17 mouse cellular contexts compared by ENCODE assay signal in the genomic region with DNA sequence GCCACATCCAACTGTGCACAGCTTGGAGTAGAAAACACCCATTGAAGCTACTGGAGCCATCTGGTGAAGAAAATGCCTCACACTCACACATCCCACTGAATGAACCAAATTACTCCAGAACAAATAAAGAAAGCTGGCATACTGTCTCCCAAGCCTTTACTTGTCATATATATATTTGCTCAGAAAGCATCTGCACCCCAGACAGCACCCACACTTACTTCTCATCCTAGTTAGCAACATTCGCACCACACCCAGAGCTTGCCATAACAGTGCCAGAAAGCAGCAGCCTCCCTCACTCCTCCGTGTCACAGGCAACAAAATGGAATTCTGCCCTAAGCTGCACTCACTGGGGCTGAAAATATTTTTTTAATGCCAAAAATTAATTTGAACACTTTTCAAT.
DNase-seq lines count a peak whose midpoint lies in the region; ATAC-seq lines count a peak whose summit lies in the region.
"Had no signal": no experiment of that assay in that cellular context is flagged by ENCODE, and none has a peak within 500 bp of the region (broad histone marks: within the 10 kb centered on the region; RNA-seq: fewer than 3 reads in every experiment).

No protein-coding gene starts in this region.

- H3K9me3 ChIP-seq in forebrain, embryonic 15.5 days: no peaks in the 10 kb centered on the region
- H3K9me3 ChIP-seq in forebrain, embryonic 12.5 days: no peaks in the 10 kb centered on the region
- no peaks in the 10 kb centered on the region for H3K9me3 ChIP-seq in hindbrain, embryonic 11.5 days (ENCODE audit: control insufficient read depth, low read length)
- H3K9me3 ChIP-seq in embryonic facial prominence, embryonic 10.5 days: no peaks in the 10 kb centered on the region
- H3K9me3 ChIP-seq: limb, embryonic 15.5 days; neural tube, embryonic 12.5 days had no signal

- H3K4me1 ChIP-seq in forebrain, embryonic 15.5 days: no peaks in the 10 kb centered on the region
- no peaks in the 10 kb centered on the region for H3K4me1 ChIP-seq in forebrain, embryonic 12.5 days
- no peaks in the 10 kb centered on the region for H3K4me1 ChIP-seq in hindbrain, embryonic 11.5 days (replicated peaks; ENCODE audit: control insufficient read depth, insufficient read depth, low read length)
- H3K4me1 ChIP-seq in embryonic facial prominence, embryonic 10.5 days: no peaks in the 10 kb centered on the region
- H3K4me1 ChIP-seq: limb, embryonic 15.5 days; neural tube, embryonic 12.5 days had no signal

- 0 out of 2 replicates have a peak overlapping the region, but pooled peaks have one; percentile 25 for H3K27ac ChIP-seq in forebrain, embryonic 15.5 days (replicated peaks)
- no peak overlapping the region for H3K27ac ChIP-seq in forebrain, embryonic 12.5 days
- H3K27ac ChIP-seq in hindbrain, embryonic 11.5 days (ENCODE audit: low read depth, low read length): no peak overlapping the region
- H3K27ac ChIP-seq in embryonic facial prominence, embryonic 10.5 days (replicated peaks): no peak overlapping the region
- H3K27ac ChIP-seq: limb, embryonic 15.5 days; macrophage; neural tube, embryonic 12.5 days had no signal

- 72% methylated on average over 2 of the region's 2 CpGs for WGBS in forebrain, embryonic 15.5 days
- 85% methylated on average over 2 of the region's 2 CpGs for WGBS in forebrain, embryonic 12.5 days
- WGBS in hindbrain, embryonic 11.5 days: 83% methylated on average over 2 of the region's 2 CpGs
- WGBS in embryonic facial prominence, embryonic 10.5 days: 83% methylated on average over 2 of the region's 2 CpGs

- DNase-seq in frontal cortex, postnatal 36 days (ENCODE audit: low spot score in 2 of 2): peak; percentile 74 to 87
- peak; percentile 58 to 61 for DNase-seq in layer of hippocampus, postnatal 36 days
- peak; percentile 32 for DNase-seq in right cerebral cortex, postnatal 14 days
- no peak for DNase-seq in hindbrain, embryonic 11.5 days (ENCODE audit: low spot score)
- no peak for DNase-seq in thymus, adult 18-20 months
- DNase-seq in embryonic facial prominence, embryonic 10.5 days (ENCODE audit: low spot score): no peak
- DNase-seq: cerebellum, postnatal 14 days; gastrocnemius, postnatal 10 days; kidney, postnatal 25 days; lung, adult 2 months had no signal

- H3K4me2 ChIP-seq in forebrain, embryonic 15.5 days (replicated peaks): no peak overlapping the region
- no peak overlapping the region for H3K4me2 ChIP-seq in forebrain, embryonic 12.5 days
- H3K4me2 ChIP-seq in hindbrain, embryonic 11.5 days (replicated peaks; ENCODE audit: low read depth, low read length): no peak overlapping the region
- H3K4me2 ChIP-seq: limb, embryonic 15.5 days; neural tube, embryonic 12.5 days had no signal

- H3K4me3 ChIP-seq in forebrain, embryonic 15.5 days: no peak overlapping the region
- no peak overlapping the region for H3K4me3 ChIP-seq in forebrain, embryonic 12.5 days (replicated peaks)
- H3K4me3 ChIP-seq in hindbrain, embryonic 11.5 days (ENCODE audit: low read depth, low read length): no peak overlapping the region
- H3K4me3 ChIP-seq in embryonic facial prominence, embryonic 10.5 days: no peak overlapping the region
- H3K4me3 ChIP-seq: limb, embryonic 15.5 days; neural tube, embryonic 12.5 days had no signal

- H3K9ac ChIP-seq in forebrain, embryonic 15.5 days (replicated peaks): no peak overlapping the region
- H3K9ac ChIP-seq in forebrain, embryonic 12.5 days: no peak overlapping the region
- no peak overlapping the region for H3K9ac ChIP-seq in hindbrain, embryonic 11.5 days (ENCODE audit: low read depth, low read length)
- H3K9ac ChIP-seq: limb, embryonic 15.5 days; neural tube, embryonic 12.5 days had no signal

- ATAC-seq in forebrain, embryonic 15.5 days (replicated peaks): peak; percentile 94
- no peak for ATAC-seq in forebrain, embryonic 12.5 days (ENCODE audit: low FRiP score)
- ATAC-seq in hindbrain, embryonic 11.5 days (ENCODE audit: low FRiP score): no peak
- ATAC-seq: midbrain, embryonic 16.5 days; Patski had no signal

- H3K27me3 ChIP-seq in forebrain, embryonic 15.5 days: no peaks in the 10 kb centered on the region
- H3K27me3 ChIP-seq in forebrain, embryonic 12.5 days: no peaks in the 10 kb centered on the region
- H3K27me3 ChIP-seq in hindbrain, embryonic 11.5 days (ENCODE audit: control insufficient read depth, insufficient read depth, low read length): no peaks in the 10 kb centered on the region
- no peaks in the 10 kb centered on the region for H3K27me3 ChIP-seq in embryonic facial prominence, embryonic 10.5 days (replicated peaks; ENCODE audit: low read depth, poor library complexity, severe bottlenecking)
- H3K27me3 ChIP-seq: limb, embryonic 15.5 days; neural tube, embryonic 12.5 days; Patski had no signal

- no peaks in the 10 kb centered on the region for H3K36me3 ChIP-seq in forebrain, embryonic 15.5 days
- H3K36me3 ChIP-seq in forebrain, embryonic 12.5 days (replicated peaks): no peaks in the 10 kb centered on the region
- no peaks in the 10 kb centered on the region for H3K36me3 ChIP-seq in hindbrain, embryonic 11.5 days (ENCODE audit: control insufficient read depth, insufficient read depth, low read length)
- H3K36me3 ChIP-seq in embryonic facial prominence, embryonic 10.5 days (replicated peaks): no peaks in the 10 kb centered on the region
- H3K36me3 ChIP-seq: limb, embryonic 15.5 days; neural tube, embryonic 12.5 days had no signal

Comparison
In these comparisons a context has a peak if more than half of its experiments do, and no peak if none do; other contexts are left out.
1. DNase-seq: peak in frontal cortex, postnatal 36 days (2 of 2), layer of hippocampus, postnatal 36 days (2 of 2) and right cerebral cortex, postnatal 14 days (single experiment); none in hindbrain, embryonic 11.5 days (single experiment), thymus, adult 18-20 months (0 of 2) and embryonic facial prominence, embryonic 10.5 days (single experiment).